Mouse (Mus musculus) erythroblast, embryonic 14.5 days (primary cell): ENCODE measurements around the gene Sbk1. TPM values are rescaled to one million over a fixed set of nuclear protein-coding genes. Genes with fewer than 3 reads are reported as not detected.

ENCODE experiments used
- H3K27me3 ChIP-seq: 2 replicates; pipeline ENCODE4 v1.6.1; 2012; ENCODE audit warnings: inconsistent platforms; ENCODE audit not compliant: control insufficient read depth
- H3K36me3 ChIP-seq: 2 replicates; pipeline ENCODE4 v1.6.1; 2012; ENCODE audit warnings: mild to moderate bottlenecking, inconsistent platforms; ENCODE audit not compliant: control insufficient read depth
- H3K4me1 ChIP-seq: 2 replicates; pipeline ENCODE4 v1.6.1; 2012; ENCODE audit warnings: inconsistent platforms; ENCODE audit not compliant: control insufficient read depth
- H3K4me3 ChIP-seq: replicated peaks from 2 replicates; pipeline ENCODE3; 2012; ENCODE audit warnings: moderate library complexity, mild to moderate bottlenecking, inconsistent platforms
- H3K9me3 ChIP-seq: 2 replicates; pipeline ENCODE4 v1.6.1; 2012; ENCODE audit warnings: low read length, inconsistent platforms, mixed read lengths; ENCODE audit not compliant: control insufficient read depth
- GATA1 ChIP-seq: IDR thresholded peaks from 2 replicates; pipeline ENCODE4 v1.6.1; 2012; ENCODE audit warnings: low read length, inconsistent platforms, mixed read lengths
- TAL1 ChIP-seq: IDR thresholded peaks from 3 replicates; pipeline ENCODE4 v1.6.1; 2012; ENCODE audit warnings: low read length, inconsistent platforms, mixed read lengths
- polyA plus RNA-seq: library from polyadenylated mRNA; stranded (reverse); fragments of >175 nt; gene quantifications from 2 replicates; pipeline ENCODE4 v1.2.3, GENCODE M21; 2012

The Sbk1 gene
- polyA plus RNA-seq, 1 experiment: 0.05 TPM

GRCm38 (mm10) chr7:126338906-126339305, 66.5 kb downstream of the Sbk1 start:
- no peak for TF ChIP-seq TAL1
- no peak for TF ChIP-seq GATA1
- Histone ChIP-seq H3K36me3 (no peaks in the 10 kb centered on the region), H3K27me3 (no peaks in the 10 kb centered on the region), H3K4me1 (no peaks in the 10 kb centered on the region), H3K4me3 (no peak overlapping the region), H3K9me3 (no peaks in the 10 kb centered on the region)

GRCm38 (mm10) chr7:126339521-126339971, 67.1 kb downstream of the Sbk1 start:
- TF ChIP-seq TAL1: no peak
- no peak for TF ChIP-seq GATA1
- no peaks in the 10 kb centered on the region for H3K4me1 ChIP-seq
- H3K36me3 ChIP-seq: no peaks in the 10 kb centered on the region
- no peaks in the 10 kb centered on the region for H3K9me3 ChIP-seq
- H3K27me3 ChIP-seq: no peaks in the 10 kb centered on the region; the same call in 1 of the 2 replicates
- H3K4me3 ChIP-seq: no peak overlapping the region

GRCm38 (mm10) chr7:126340206-126340618, 67.8 kb downstream of the Sbk1 start:
- Histone ChIP-seq H3K27me3 (no peaks in the 10 kb centered on the region; the same call in 1 of the 2 replicates), H3K36me3 (no peaks in the 10 kb centered on the region), H3K4me3 (no peak overlapping the region), H3K4me1 (no peaks in the 10 kb centered on the region), H3K9me3 (no peaks in the 10 kb centered on the region)
- TF ChIP-seq TAL1 (no peak), GATA1 (no peak)

- no peaks in the 10 kb centered on the region for H3K4me1 ChIP-seq
- H3K27me3 ChIP-seq: no peaks in the 10 kb centered on the region; the same call in 1 of the 2 replicates
- H3K36me3 ChIP-seq: no peaks in the 10 kb centered on the region
- no peak overlapping the region for H3K4me3 ChIP-seq
- H3K9me3 ChIP-seq: no peaks in the 10 kb centered on the region
- TF ChIP-seq GATA1 (no peak), TAL1 (no peak)
These were observed 68.5 kb downstream of the Sbk1 start for GRCm38 (mm10) chr7:126340896-126341295.

Other genes starting within 250 kb of the Sbk1 start
- not detected in 2 replicates for gene Gsg1l, start 190.2 kb upstream of the Sbk1 start, polyA plus RNA-seq
- gene Xpo6, start 72.1 kb upstream of the Sbk1 start, polyA plus RNA-seq: 4.8 and 9.6 TPM in 2 replicates
- gene Lat, start 97.0 kb downstream of the Sbk1 start, polyA plus RNA-seq: 0.31 and 0.60 TPM in 2 replicates
- gene Spns1, start 104.8 kb downstream of the Sbk1 start, polyA plus RNA-seq: 3.3 and 5.1 TPM in 2 replicates
- 0.17 and 0.39 TPM in 2 replicates for gene Nfatc2ip, start 124.1 kb downstream of the Sbk1 start, polyA plus RNA-seq
- not detected in 2 replicates for gene Cd19, start 142.3 kb downstream of the Sbk1 start, polyA plus RNA-seq
- gene Rabep2, start 156.1 kb downstream of the Sbk1 start, polyA plus RNA-seq: 0.67 and 0.68 TPM in 2 replicates
- not detected in 2 replicates for gene Atp2a1, start 190.5 kb downstream of the Sbk1 start, polyA plus RNA-seq
- 2.3 and 2.6 TPM in 2 replicates for gene Sh2b1, start 202.8 kb downstream of the Sbk1 start, polyA plus RNA-seq
- gene Tufm, start 214.7 kb downstream of the Sbk1 start, polyA plus RNA-seq: 1.8 and 3.9 TPM in 2 replicates
- 56.8 and 76.8 TPM in 2 replicates for gene Atxn2l, start 230.8 kb downstream of the Sbk1 start, polyA plus RNA-seq